Mouse (Mus musculus): Measurements from ENCODE around the gene Trpm2.
"Not testable (repeated sequence)": the region's sequence is repeated elsewhere in the genome, so short reads cannot be mapped to it uniquely, and the experiment has no call there.

The Trpm2 gene

GRCm38 (mm10) chr10:77970481-77970880 is at the start of gene Trpm2:
Trpm2 (minus strand) TSS chr10:77970563.
- no peak for DNase-seq (ENCODE audit: low read depth, low spot score)

DNA sequence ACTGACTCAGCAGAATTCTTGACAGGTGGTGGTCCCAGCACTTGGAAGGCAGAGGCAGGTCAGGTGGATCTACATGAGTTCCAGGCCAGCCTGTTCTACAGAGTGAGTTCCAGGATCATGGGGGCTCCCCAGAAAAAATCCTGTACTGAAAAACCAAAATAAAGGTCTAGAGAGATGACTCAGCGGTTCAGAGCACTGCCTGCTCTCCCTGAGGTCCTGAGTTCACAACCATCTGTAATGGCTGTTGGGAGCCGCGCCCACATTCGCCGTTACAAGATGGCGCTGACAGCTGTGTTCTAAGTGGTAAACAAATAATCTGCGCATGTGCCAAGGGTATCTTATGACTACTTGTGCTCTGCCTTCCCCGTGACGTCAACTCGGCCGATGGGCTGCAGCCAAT is 49.6 kb upstream of the Trpm2 start:
- not testable (repeated sequence) for DNase-seq (ENCODE audit: low read depth, low spot score)

DNA sequence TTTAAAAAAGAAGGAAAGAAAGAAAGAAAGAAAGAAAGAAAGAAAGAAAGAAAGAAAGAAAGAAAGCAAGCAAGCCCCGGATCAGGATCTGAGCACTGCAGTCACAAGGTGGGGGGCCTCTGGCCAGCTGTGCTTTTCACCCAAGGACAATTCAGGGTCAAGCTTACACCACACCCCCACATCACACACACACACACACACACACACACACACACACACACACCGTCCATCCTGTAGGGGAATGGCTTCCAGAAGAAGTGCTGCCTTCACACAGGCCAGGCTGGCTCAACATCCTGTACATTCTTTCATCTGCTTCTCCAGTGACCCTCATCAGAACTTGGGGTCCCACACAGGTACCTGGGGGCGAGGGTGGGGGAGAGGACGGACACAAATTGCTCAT is 48.9 kb upstream of the Trpm2 start:
- no peak for DNase-seq (ENCODE audit: low read depth, low spot score)

GRCm38 (mm10) chr10:78018797-78019203 is 48.4 kb upstream of the Trpm2 start:
- no peak for DNase-seq (ENCODE audit: low read depth, low spot score)

DNA sequence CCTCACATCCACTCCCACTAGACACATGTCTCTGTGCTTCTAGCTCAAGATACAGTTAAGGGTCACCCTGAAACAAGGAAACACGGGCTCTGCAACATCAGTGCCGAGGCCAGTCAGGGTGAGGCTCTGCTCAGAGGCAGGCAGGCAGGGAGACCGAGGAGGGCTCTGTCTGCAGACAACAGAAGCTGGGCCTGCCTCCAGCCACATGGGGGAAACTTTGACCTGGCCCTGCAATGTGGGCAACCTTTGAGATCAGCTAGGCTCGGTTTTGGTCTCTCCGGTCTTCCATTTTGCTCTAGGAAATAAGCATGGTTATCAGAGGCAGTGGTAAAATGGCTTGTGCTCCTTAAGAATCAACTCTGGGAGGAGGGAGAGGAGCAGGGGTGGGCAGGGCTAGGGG is 46.0 kb upstream of the Trpm2 start:
- DNase-seq (ENCODE audit: low read depth, low spot score): no peak

GRCm38 (mm10) chr10:78015489-78015888 is 45.1 kb upstream of the Trpm2 start:
- no peak for DNase-seq (ENCODE audit: low read depth, low spot score)

DNA sequence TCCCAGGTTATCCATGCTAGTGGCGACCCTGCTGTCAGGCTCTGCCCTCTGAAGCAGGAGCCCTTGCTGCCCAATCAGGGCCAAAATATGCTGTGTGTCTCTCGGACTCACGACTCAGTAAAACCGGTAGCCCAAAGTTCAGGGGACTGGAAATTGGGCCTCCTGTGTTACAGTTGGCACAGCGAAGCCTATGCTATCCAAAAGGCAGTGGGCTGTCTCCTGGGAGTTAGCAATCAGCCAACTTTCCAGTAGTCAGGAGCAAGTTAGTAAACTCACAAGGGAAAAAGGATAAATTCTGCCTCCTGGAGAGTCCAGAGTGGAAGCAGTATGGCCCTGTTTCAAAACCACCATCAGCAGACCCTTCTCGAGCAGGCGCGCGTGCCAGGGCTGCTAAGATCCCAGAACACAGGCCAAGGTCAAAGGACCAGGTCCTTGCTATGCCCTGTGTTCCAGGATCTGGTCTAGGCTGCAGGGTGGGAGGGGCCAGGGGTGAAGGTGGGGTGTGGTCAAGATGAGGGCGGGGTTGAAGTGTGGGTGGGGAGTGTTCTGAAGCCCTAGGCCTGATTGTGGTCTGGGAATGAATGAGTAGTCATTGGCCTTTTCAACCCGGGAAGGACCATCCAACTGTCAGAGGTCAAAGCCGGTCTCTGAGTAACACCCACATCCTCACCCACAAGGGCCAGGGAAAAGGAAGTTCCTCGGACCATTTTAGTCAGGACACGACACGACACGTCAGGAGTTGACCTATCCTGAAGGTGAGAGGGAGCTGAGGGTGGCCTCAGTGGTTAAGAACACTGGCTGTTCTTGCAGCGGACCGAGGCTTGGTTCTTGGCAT is 42.5 kb upstream of the Trpm2 start:
- DNase-seq (ENCODE audit: low read depth, low spot score): no peak

DNA sequence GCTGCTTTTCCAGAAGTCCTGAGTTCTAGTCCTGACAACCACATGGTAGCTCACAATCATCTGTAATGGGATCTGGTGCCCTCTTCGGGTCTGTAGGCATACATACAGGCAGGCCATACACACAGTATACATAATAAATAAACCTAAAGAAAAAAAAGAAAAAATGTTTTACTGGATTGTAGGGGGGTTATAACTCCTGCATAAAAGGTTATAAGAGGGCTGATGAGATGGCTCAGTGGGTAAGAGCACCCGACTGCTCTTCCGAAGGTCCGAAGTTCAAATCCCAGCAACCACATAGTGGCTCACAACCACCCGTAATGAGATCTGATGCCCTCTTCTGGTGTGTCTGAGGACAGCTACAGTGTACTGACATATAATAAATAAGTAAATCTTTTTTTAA is 40.8 kb upstream of the Trpm2 start:
- DNase-seq (ENCODE audit: low read depth, low spot score): not testable (repeated sequence)

DNA sequence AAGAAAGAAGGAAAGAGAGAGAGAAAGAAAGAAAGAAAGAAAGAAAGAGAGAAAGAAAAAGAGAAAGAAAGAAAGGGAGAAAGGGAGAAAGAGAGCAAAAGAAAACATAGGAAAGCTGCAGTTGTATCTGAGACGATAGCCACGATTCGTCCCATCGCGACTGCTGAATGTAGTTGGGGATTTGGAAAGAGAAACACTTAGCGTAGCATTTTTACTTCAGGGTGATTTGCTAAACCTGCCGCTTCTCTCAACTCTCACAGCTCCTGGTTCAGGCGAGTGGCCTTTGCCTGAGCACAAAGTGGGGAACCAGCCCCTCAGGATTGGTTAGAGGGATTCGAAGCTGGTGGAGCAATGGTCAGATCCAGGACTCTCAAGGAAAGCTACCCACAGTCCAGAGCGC is 40.0 kb upstream of the Trpm2 start:
- no peak for DNase-seq (ENCODE audit: low read depth, low spot score)

DNA sequence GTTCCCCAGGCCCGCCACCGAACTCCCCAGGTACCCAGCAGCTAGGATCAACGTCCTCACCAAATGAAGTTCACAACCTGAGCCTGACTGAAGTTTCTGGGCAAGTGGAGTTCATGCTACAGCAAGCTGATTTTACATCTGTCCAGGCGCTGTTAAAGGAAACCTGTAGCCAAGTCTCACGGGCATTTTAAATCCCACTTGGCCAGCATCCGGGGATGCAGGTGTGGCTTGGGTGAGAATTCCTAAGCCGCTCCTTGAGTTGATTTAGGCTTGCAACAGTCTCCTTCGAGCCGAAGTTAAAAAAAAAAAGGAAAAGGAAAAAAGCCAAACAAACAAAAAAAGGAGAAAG is 39.6 kb upstream of the Trpm2 start, which contains the start of gene Pfkl:
TSS of gene Pfkl (minus strand) at position 139 of the 349 bp plus-strand sequence.
- DNase-seq (ENCODE audit: low read depth, low spot score): no peak

GRCm38 (mm10) chr10:78009184-78009944 is 39.0 kb upstream of the Trpm2 start:
- peak; percentile 80 for DNase-seq (ENCODE audit: low read depth, low spot score)

DNA sequence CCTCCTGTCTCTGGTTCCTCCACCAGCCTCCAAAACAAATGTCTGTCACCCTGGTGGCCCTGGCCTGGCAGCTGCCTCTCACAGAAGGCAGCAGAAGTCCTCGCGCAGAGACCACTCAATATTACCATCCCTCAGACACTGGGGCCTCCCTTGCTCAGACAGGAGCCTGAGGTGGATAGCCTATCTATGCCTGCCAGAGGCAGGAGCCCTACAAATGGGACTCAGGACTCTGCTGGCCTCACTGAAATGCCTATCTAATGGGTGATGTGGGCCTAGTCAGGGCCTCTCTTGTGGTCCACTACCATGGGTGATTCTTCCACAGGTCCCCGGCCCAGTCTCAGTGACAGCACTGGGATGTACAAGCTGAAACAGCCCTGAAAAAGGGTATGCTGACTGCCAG is 37.8 kb upstream of the Trpm2 start:
- DNase-seq (ENCODE audit: low read depth, low spot score): no peak

DNA sequence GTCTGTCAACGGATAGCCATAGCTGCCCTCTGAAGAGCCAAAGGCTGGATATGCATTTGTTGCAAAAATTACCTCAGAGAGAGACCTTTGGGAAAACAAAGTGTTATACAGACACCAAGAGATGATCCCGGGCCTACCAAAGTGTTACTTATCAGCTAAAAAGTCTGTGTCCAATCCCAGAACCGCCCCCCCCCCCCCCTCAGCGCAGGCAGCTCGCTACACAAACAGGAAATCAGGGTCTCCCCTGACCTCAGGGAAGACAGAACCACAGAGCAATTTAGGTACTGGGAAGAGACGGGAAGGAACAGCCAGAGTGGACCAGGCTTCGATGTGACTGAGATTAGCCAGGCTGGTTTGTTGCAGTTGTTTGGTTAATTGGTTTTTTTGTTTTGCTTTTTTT is 36.8 kb upstream of the Trpm2 start:
- no peak for DNase-seq (ENCODE audit: low read depth, low spot score)

- DNase-seq (ENCODE audit: low read depth, low spot score): no peak
These were observed 35.6 kb upstream of the Trpm2 start for GRCm38 (mm10) chr10:78005791-78006438.

GRCm38 (mm10) chr10:78004479-78005100 is 34.2 kb upstream of the Trpm2 start:
- no peak for DNase-seq (ENCODE audit: low read depth, low spot score)

DNA sequence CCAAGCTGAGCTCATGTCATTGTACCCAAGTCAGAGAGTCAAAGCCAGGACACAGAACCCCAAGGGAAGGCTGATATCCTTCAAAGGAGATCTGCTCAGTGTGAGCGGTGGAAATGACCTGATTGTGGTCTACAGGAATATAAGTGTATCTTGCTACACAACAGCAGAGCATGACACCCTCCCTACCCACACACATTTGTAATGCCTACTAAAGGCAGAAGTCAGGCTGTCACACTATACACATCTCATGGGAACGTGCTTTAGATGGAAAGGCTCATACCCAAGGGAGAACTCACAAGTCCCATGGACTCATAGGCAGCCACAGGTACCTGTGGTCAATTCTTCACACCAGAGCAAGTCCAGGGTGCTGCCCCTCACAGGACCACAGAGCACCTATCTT is 32.0 kb upstream of the Trpm2 start:
- no peak for DNase-seq (ENCODE audit: low read depth, low spot score)

GRCm38 (mm10) chr10:78001796-78002195 is 31.4 kb upstream of the Trpm2 start:
- no peak for DNase-seq (ENCODE audit: low read depth, low spot score)

GRCm38 (mm10) chr10:78000200-78000599 is 29.8 kb upstream of the Trpm2 start:
- no peak for DNase-seq (ENCODE audit: low read depth, low spot score)

GRCm38 (mm10) chr10:77995639-77996038 is 25.3 kb upstream of the Trpm2 start:
- no peak for DNase-seq (ENCODE audit: low read depth, low spot score)

- DNase-seq (ENCODE audit: low read depth, low spot score): no peak
These were observed 15.4 kb upstream of the Trpm2 start for GRCm38 (mm10) chr10:77985775-77986174.

DNA sequence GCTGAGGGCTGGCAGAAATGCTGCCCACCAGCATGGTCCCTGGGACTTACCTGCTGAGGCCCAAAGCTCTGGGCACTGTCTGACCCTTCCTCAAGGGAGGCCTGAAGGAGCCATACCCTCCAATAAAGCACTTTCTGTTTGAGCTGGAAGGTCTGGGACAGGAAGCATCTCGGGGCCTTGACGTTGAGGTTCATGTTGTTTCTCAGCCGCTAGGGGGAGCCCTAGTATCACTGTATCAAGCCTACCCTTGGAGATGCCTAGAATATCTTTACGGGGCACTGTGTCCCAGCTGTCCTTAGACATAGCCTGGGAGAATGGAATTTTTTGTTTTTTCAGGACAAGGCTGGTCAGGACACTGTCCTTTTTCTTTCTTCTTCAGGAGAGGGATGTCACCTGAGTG is 14.3 kb upstream of the Trpm2 start:
- DNase-seq (ENCODE audit: low read depth, low spot score): peak; percentile 30

All from brain, embryonic 18.5 days (tissue).